Mouse (Mus musculus) Muller cell, postnatal 12 days (primary cell): ENCODE data around the gene Foxf2.

Experiments used
- DNase-seq: peaks from one replicate; pipeline ENCODE4 v3.0.0-alpha.2; 2015; ENCODE audit errors: inconsistent ontology term

Foxf2 gene

DNA sequence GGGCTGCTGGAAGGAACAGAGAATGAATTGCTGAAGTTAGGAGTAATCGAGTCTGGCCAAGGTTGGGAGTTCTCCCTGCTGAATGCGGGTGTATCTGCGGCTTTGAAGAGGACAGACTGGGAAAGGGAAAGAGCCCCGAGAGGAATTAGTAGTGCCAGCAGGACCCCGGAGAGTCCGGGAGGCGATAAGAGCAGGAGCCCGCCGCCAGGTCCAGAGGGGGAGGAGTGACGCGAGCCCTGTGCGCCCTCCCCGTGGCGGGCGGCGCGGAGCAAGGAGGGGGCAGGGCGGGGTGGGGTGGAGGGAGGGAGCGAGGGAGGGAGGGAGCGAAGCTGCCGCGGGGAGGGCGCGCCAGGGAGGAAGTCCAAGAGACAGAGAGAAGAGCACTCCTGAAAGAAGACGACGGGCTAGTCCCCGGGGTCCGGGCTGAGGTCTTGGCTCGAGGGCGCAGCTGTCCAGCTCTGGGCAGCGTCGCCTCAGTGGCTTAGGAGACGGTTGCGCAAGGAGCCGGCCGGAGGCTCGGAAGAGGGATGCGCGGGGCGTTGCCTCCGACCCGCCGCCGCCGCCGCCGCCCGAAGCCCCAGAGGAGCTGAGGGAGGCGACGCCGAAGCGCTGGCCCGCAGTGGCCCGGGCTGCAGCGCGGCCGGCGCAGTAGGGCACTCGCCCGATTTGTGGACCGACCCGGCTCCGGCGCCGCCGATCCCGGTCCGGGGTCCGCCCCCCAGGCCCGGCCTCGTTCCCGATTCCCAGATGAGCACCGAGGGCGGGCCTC is at the start of gene Foxf2:
TSS of gene Foxf2 (plus strand) at position 484 of the 769 bp plus-strand sequence.
- DNase-seq, result peak; percentile 51

DNA sequence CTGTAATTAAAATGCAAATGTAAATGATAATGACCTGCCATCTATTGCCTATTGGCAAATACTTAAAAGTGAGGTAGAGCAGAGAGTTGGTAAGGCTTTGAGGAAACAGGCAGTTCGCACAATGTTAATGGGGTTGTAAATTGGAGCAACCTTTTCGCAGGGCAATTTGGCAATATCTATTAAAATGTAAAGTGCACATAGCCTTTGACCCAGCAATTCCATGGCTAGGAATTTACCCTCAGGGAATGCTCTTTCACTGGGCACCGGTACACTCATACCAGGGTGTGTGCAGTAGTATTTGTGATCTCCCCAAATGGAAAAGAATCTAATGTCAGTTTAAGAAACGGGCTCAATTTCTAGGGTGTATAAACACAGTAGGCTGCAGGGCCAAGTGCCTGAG is 48.9 kb upstream of the Foxf2 start:
- DNase-seq, result no peak

- peak; percentile 9 for DNase-seq
These were observed 48.0 kb upstream of the Foxf2 start for GRCm38 (mm10) chr13:31577576-31577975.

DNA sequence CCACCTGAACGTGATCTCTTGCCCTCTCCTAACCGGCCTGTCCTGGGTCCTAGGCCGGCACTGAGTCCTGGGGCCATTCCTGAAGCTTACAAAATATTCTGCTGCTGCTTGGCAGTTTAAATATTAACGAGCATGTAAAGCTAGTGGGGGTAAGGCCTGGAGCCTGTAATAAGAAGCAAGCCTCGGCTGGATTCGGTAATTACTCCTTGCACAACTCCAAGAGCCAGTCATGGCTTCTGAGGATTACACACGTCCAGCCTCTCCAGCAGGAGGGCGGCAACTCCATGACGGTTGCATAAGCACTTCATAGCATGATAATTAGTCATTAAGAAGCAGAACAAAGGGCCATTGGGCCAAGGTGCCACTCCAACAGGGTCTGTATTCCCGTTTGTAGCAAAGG is 47.2 kb upstream of the Foxf2 start:
- peak; percentile 29 for DNase-seq

DNA sequence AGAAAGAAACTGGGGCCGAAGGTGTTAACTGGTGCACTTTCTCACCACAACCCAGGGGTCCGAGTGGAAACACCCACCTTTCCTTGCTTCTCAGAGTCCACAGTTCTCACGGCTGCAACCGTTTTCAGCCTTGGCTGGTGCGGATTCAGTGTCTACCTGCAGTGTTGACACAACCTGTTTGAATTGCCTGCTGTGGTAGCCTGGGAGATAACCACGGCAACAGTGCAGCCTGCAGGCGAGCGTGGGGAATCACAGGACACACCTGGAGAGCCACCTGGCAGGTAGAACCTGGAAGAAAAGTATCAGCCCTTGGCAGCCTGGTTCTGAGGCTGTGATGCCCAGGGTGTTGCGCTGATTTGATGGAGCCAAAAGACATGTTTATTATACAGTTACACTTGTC is 45.8 kb upstream of the Foxf2 start:
- DNase-seq, result no peak

DNA sequence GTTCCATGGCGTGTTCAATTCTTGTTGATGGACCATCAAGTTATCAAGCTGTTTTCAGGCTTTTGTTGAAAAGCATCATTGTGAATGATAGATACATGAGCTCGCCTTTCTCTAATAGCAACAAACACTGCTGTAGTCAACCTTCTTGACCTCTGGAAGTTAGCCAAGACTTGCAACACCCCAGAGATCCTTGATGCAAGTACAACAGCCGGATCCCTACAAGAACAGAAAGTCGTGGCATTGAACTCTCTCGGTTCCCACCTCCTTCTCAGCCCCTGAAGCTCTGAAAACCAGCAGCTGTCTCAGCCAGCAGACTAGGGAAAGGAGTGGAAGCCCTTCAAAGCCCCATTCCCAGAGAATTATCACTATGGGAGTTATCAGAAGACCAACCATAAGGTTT is 38.3 kb upstream of the Foxf2 start:
- DNase-seq, result no peak

DNA sequence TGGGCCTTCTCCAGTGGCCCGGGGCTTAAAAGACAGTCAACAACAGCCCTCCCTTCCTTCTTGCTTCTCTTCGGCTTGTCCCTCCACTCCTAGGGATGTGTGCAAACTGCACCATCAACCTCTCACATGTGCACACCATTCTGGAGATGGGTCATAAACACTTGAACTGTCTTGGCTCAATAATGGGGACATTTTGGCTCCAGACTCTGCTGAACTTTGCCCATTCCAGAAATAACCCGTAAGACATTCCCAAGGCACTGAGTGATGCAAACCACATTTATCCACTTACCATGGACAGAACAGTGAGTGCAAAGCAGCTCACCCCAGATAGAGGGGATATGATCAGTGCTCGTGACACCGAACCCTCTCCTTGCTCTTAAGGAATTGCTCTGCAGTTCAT is 26.0 kb upstream of the Foxf2 start:
- DNase-seq, result no peak

- no peak for DNase-seq
These were observed 21.7 kb upstream of the Foxf2 start for GRCm38 (mm10) chr13:31603964-31604363.

DNA sequence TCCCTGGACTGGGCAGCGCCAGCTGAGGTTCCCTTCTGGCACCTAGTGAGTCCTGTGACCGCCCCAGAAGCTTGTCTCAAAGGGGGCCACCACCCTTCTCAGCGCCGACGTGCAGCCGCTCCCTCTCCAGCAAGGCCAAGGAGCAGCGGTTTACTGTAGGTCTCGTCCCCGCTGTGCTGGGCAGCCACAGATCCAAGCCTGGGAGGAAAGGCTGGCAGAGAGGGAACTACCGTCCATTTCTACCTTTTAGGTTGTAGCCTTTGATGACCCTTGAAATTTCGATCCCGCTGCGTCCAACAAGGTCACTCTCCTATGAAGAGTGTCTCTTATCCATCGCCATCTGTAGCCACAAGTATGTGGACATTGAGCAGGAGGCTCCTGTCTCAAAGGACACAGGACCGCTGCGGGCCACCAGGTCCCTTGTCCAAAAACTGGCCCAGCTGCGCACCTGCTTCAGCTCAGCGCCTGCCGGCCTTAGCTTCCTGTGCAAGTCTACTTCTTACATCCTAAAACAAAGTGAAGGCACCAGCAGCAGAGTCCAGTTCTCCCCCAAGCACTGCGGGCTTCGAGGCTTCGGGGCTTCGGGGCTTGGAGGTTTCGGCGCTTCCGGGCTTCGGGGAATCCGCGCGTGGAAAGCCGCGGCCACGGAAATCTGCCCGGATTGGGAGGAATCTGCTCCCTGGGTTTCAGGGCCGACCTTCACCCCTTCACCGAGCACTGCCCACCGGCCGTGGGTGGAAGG is 10.7 kb upstream of the Foxf2 start:
- no peak for DNase-seq

GRCm38 (mm10) chr13:31615561-31616165 is 10.0 kb upstream of the Foxf2 start:
- no peak for DNase-seq

GRCm38 (mm10) chr13:31618001-31618400 is 7.6 kb upstream of the Foxf2 start:
- peak; percentile 46 for DNase-seq

DNA sequence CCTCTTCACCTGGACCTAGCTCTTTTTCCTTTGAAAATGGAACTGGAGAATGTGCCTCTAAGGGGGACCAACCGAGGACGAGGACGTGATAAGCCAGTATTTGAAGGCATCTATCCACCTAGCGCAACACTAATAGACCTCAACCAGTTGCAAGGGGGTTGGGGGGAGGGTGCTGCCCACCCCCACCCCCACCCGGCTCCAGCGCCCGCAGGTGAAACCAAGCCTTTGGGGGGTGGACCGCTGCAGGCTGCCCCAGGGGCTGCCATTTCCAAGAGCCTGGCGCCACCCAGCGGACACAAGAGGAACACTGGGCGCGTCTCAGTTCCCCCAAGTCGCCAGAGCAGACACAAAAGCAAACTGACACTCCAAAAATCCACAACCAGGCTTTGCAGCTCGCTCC is 7.2 kb upstream of the Foxf2 start:
- peak; percentile 59 for DNase-seq

GRCm38 (mm10) chr13:31618919-31619655 is 6.5 kb upstream of the Foxf2 start:
- no peak for DNase-seq

- DNase-seq, result no peak
These were observed 5.7 kb upstream of the Foxf2 start for GRCm38 (mm10) chr13:31619826-31620498.

GRCm38 (mm10) chr13:31620499-31620847 is 5.1 kb upstream of the Foxf2 start:
- DNase-seq, result no peak

GRCm38 (mm10) chr13:31620937-31621336 is 4.7 kb upstream of the Foxf2 start:
- no peak for DNase-seq

- DNase-seq, result no peak
These were observed 3.9 kb upstream of the Foxf2 start for GRCm38 (mm10) chr13:31621741-31622140.

DNA sequence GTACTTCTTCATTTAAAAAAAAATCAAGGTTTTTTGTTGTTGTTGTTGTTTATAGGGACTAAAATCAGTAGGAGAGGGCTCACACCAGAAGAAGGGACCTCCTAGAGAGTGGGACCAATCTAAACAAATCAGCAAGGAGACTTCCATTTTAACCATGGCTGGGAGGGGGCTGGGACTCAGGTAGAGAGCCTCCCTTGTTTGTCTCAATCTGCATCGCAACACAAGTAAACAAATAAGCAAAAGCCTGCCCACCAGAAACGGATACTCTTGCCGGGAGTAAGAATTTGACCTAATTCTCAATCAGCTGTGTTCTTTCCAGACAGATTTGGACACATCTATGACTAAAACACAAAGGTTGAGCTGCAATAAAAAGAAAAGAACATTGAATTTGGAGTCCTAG is 3.2 kb upstream of the Foxf2 start:
- no peak for DNase-seq

- no peak for DNase-seq
These were observed 2.3 kb upstream of the Foxf2 start for GRCm38 (mm10) chr13:31623291-31623690.

GRCm38 (mm10) chr13:31623906-31624860 is 1.4 kb upstream of the Foxf2 start:
- no peak for DNase-seq

DNA sequence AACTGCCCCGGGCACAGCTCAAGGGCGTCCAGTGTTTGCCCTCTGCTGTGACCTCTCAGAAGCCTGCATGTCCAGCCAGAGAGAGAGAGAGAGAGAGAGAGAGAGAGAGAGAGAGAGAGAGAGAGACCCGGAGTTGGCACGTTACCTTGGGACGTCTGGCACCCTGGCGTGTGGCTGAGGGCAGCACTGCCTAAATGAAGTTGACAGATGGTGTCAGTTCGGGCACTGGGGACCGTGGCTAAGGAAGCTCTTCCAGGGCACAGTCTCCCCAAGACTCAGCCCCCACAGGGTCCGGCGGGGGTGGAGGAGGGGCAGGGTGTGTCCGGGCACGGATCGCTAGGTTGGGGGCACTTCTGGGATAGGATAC is 667 bp upstream of the Foxf2 start:
- DNase-seq, result no peak
